Mouse (Mus musculus) ovary, postnatal 10 days (tissue): ENCODE measurements at regions not wholly inside any gene's neighbourhood (a gene's known extent, or its start where the extent isn't known, plus 50 kb on each side); places are given as distances from the start of the nearest gene placed in this dataset.
"Not testable (repeated sequence)": the region's sequence is repeated elsewhere in the genome, so short reads cannot be mapped to it uniquely, and the experiment has no call there.

ENCODE experiments used
- DNase-seq: peaks from one replicate; pipeline ENCODE4 v3.0.0; 2022; ENCODE audit warnings: low spot score

GRCm38 (mm10) chr3:57963965-57964364, 116.1 kb upstream of the Pfn2 start:
- no peak for DNase-seq

DNA sequence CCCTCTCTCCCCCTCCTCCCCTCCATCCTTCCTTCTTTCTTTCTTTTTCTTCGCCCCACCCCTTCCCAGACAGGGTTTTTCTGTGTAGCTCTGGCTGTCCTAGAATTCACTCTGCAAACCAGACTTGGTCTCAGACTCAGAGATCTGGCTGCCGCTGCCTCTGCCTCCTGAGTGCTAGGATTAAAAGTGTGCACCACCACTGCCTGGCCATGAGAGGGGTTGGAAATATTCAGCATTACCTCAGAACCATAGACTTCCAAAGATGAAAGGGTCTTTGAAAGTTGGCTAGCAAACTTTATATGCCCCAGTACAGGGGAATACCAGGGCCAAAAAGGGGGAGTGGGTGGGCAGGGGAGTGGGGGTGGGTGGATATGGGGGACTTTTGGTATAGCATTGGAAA, 122.7 kb upstream of the Pfn2 start:
- not testable (repeated sequence) for DNase-seq

DNA sequence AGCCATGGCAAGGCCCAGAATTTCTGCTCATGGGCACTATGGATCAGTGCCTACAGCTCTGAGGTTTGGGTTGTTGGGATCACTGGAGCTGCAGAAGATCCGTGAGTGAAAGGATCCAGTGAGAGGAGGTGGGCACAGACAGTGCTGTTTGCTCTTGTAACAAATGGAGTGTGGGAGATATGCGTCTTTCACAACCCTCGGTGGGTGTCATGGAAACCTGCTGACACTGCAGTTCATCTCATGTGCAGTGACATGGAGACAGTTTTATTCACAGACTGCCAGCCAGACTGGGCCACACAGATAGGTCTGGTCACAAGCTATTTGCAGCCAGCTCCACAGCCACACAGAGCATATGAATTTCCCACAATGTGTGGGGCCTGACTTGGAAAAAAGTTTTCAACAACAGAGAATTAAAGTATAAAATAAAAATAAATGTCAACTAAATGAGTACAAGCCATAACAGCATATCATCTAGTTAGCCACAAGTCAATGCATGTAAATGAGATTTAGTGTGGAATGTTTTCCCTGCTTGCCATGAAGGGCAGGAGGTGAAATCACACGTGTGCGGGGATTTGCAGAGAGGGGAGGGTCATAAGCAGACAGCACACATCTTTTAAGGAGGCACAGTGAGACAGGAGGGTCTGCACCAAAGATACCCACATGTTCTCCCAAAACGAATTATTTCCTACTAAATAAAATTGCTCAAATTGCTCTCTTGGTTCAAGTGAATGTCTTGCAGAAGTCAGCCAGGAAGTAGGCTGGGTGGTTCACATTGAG, 124.8 kb upstream of the Pfn2 start:
- DNase-seq = no peak

GRCm38 (mm10) chr3:57973546-57973945, 125.7 kb upstream of the Pfn2 start:
- DNase-seq = no peak

- no peak for DNase-seq
These were observed 127.5 kb upstream of the Pfn2 start for GRCm38 (mm10) chr3:57975379-57975778.

DNA sequence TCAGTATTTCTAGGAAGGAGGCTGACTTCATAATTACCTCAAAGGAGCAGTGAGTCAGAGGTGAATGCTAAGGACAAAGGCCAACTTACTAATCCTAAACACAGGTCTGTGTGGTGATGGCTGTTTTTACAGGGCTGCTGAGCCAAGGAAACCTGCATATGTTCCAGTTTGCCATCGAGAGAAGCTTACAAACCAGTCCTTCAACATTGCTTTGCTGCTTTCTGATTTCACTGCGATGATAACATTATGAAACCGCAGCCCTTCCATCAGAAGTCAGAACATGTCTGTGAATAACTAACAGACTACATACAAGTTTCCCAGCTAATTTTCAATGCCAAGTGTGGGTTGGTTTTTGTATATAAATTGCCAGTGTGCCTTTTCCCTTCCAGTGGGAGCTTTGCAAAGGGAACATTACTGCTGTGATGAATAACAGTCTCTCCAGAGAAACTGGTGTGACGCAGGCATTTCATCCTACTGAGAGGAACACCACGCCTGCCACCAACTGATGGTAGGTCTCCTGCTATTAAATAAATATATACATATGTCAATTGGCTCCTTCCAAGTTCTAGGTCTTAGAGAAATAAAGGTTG, 128.9 kb upstream of the Pfn2 start:
- DNase-seq = no peak

GRCm38 (mm10) chr3:57988175-57988574, 140.3 kb upstream of the Pfn2 start:
- DNase-seq = no peak

DNA sequence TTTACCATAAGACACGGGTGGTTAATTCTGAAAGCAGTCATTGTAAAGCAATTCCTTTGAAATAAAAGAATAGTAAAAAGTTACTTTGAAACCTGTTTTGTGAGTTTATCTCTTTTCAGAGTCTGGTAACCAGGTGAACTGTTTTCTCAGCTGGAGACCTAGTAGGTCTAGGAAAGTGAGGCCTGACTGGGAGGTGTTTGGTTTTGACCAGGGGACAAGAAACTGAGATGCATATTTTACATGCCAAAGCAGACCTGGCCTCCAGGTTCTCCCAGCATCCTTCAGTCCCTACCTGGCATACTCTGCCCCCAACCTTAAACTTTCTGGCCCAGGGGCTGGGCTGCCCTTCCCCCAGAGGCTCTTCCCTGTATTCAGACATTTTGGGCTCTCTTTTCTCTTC, 142.9 kb upstream of the Pfn2 start:
- DNase-seq = no peak

DNA sequence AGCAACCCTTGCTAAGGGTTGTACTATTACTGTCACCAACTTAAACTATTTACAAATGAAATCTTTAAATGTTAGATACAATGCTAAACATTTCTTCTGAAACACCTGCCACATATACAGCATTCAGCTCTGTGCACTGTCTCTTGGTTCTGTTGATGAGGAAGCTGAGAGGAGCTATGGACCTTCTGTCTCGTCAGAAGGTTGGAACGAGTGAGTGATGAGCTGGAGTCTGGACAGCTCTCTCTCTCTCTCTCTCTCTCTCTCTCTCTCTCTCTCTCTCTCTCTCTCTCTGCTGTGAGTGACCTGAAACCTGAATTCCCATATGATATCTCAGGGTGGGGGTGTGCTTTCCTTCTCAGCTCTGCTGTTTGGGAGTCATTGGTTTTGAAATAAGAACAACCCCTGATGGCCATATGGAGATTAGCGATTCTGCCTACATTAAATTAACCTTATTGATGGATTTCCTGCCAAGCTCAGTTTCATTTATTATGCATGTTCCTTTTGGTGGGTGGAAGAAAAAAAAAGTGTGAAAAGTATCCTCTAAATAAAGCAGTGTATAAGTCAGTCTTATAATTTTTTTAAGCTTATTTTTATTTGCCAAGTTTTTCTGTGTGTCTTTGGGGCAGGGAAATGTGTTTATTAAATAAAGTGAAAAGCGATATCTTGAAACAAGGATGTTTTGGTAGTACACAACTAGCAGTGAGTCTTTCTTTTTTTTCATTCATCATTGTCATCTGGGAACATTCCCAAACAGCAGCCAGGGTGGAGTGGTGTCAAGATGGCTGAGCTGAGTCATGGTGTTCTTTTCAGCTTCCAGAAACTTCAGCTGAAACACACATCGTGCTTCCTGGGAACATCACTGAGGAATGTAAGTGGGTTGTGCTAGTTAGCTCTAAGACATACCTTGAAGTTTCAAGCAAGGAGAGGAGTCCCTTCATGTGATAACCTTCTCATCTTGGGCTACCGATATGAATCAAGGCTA, 150.5 kb upstream of the Pfn2 start:
- DNase-seq = no peak

GRCm38 (mm10) chr3:58002792-58003574, 155.1 kb upstream of the Pfn2 start:
- no peak for DNase-seq

DNA sequence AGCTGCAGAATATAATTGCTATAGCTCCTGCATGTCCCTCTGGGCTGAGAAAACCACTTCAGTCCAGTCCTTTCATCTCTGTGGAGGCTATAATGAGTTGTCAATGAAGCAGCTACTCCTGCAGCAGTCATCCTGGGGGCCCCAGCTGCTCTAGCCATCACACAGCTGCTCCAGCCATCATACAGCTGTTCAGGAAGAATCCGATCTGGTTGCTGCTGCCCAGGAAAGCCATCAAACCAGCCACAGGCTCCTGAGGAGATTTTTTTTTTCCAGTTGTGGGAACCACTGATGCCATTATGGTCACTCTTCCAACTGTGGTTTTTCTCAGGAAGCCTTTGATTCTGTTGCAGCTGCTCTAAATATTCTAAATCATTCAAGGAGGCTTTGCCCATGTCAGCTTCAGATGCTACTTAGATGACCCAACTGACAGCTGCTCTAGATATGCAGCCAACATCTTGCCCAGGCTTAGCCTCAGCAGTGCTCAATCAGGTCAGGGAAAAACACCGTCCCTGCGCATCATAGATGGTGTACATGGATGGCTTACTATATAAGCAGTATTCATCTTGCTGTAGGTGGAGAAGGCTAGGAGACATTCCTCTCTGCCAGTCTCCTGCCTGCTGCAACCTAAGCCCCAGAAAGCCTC, 177.0 kb upstream of the Pfn2 start:
- no peak for DNase-seq

- DNase-seq = no peak
These were observed 201.7 kb upstream of the Pfn2 start for GRCm38 (mm10) chr3:58049618-58050017.

- DNase-seq = no peak
These were observed 206.8 kb upstream of the Pfn2 start for GRCm38 (mm10) chr3:58054726-58055125.

GRCm38 (mm10) chr3:58055181-58055580, 207.3 kb upstream of the Pfn2 start:
- DNase-seq = no peak

GRCm38 (mm10) chr3:58056191-58057063, 208.5 kb upstream of the Pfn2 start:
- no peak for DNase-seq

- DNase-seq = no peak
These were observed 209.2 kb upstream of the Pfn2 start for GRCm38 (mm10) chr3:58057064-58057396.

GRCm38 (mm10) chr3:58058134-58058533, 210.3 kb upstream of the Pfn2 start:
- no peak for DNase-seq

- no peak for DNase-seq
These were observed 216.1 kb upstream of the Pfn2 start for GRCm38 (mm10) chr3:58063852-58064549.

DNA sequence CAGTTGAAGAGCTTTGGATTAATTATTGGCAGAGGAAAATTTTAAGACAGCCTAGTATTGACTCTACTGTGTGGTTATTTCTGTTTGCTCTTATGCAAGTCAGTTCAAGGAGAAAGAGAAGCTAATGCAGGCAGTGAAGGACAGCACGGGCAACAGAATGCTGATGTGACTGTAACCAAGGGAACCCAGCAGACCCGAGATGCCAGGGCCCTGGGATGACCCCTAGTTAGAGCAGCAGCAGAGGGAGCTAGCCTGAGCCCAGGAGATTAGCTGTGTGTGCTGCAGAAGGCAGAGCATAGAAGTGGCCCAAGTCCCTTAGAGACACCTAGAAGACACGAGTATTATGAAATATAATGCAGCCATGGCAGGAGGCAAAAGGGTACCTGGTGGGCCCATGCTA, 223.7 kb upstream of the Pfn2 start:
- no peak for DNase-seq
